Mouse (Mus musculus): Measurements from ENCODE around the gene Crlf1. TPM values are rescaled to one million over a fixed set of nuclear protein-coding genes. Genes with fewer than 3 reads are reported as not detected.
"Not testable (repeated sequence)": the region's sequence is repeated elsewhere in the genome, so short reads cannot be mapped to it uniquely, and the experiment has no call there.

Crlf1 gene
- total RNA-seq, 2 experiments from 2014 or later, result 0.20 to 0.62 TPM

DNA sequence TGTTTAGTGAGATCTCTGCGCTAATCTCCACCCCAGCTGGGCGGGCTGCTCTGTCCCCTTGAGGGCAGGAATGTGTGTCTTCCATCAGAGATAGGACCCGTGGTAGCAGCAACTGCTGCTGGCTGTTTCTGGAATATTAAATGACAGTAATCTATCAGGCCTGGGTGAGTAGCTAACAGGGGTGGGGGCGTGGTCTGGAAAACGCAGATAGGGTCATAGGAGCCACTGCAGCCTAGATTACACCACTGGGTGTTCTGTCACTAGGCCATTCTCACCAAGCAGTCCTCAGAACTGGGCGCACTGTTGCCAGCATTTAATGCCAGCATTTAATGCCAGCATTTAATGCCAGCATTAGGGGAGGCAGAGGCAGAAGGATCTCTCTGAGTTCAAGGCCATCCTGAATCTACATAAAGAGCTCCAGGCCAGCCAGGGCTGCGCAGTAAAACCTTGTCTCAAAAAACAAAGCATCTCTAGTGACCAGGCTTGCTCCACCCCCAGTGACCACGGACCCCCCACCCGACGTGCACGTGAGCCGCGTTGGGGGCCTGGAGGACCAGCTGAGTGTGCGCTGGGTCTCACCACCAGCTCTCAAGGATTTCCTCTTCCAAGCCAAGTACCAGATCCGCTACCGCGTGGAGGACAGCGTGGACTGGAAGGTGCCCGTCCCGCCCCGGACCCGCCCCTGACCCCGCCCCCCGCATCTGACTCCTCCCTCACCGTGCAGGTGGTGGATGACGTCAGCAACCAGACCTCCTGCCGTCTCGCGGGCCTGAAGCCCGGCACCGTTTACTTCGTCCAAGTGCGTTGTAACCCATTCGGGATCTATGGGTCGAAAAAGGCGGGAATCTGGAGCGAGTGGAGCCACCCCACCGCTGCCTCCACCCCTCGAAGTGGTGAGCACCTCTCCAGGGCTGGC lies 7.7 kb downstream of the Crlf1 start:
- DNase-seq, result no peak

DNA sequence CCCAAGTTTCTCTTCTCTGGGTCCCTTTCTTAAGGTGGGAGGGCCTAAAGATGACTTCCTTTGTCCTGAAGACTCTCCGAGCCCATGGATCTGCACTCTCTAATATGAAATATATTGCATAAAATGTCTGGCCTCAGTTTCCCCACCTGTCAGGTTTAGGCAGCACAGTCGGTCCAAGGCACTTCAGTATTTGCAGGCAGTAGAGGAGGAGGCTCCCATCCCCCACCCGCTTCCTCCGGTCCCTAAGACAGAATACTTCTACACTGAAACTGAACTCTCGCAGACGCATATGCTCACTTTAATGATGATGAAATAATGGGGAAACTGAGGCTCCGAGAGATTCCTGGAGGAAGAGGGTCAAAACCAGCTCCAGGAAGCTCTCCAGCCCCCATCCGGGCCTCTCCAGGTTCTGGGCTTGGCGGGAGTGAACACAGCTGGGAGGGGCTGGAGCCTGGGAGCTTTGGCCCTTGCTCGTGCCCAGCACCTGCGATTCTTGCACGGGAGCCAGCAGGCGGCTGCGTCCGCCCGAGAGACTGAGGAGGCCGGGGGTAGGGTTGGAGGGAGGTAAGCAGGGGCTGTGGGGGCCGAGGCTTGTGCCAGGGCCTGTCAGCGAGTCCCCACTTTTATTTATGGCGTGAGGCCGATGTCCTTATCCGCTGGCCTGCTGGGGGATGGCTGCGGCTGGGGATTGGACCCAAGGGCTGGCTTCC lies 9.0 kb downstream of the Crlf1 start:
- DNase-seq, result peak; percentile 69 to 73

- DNase-seq, result no peak
Observed at GRCm38 (mm10) chr8:70502540-70502939, 9.6 kb downstream of the Crlf1 start.

GRCm38 (mm10) chr8:70503062-70503750 lies 10.2 kb downstream of the Crlf1 start:
- peak; percentile 66 to 79 for DNase-seq

GRCm38 (mm10) chr8:70504291-70504716 lies 11.3 kb downstream of the Crlf1 start:
- DNase-seq, result peak; percentile 80 to 81

DNA sequence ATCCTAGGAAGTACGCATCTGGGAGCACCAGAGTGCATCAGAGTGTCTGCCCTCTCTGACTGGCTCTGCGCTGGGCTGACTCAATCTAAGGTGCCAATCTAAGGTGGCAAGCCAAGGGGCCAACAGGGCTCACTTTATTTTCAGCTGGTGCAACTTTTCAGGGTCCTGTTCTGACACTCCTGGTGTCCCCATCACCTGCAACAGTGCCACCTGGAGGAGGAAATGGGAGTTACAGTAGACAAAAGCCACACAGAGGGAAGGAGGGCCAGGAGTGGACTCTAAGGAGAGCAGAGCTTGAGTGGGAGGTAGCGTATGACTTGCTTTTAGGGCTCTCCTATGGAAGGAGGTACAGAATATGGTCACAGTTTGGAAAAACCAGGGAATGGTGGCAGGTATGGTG lies 11.9 kb downstream of the Crlf1 start:
- peak; percentile 74 to 93 for DNase-seq

DNA sequence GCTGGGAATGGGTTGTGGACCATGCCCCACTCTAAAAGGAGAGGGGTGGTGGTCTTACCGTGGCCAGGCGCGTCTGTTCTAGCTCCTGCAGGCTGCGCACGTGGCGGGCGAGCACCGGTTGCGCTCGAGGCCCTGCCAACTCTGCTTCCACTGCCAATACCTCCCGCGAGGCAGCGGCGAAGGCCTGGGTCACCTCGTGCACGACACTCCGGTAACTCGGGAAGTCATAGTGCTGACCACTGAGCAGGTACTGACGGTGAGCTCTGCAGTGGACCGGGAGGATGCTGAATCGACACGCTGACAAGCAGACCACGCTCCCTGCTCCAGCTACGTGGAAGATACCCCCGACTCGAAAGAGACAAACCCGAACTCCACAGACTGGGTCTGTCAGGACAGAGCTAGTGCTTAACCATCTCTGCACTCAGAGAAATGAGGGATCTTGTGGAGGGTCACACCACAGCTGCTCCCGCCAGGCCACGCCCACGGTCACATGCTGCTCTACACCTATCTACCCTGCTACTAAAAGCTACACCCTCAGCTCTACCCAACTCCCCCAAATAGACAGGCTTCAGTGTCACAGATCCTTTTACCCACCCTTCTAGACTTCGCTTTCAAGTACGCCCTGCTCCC lies 12.9 kb downstream of the Crlf1 start:
- no peak for DNase-seq

- peak; percentile 96 for DNase-seq
Observed at GRCm38 (mm10) chr8:70506328-70507026, 13.5 kb downstream of the Crlf1 start, which contains the start of gene Rex1bd. TSS of gene Rex1bd (minus strand) at chr8:70506752.

DNA sequence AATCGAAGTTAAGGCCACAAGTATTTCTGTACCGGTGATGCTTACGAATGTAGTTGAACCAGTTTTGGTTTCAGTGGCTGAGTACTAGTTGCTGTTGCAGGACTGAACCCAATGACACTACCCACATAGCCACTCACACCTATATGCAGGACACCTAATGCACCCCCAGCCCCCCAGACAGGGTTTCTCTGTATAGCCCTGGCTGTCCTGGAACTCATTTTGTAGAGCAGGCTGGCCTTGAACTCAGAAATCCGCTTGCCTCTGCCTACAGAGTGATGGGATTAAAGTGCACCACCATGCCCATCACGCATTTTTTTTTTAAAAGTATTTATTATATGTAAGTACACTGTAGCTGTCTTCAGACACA lies 14.1 kb downstream of the Crlf1 start:
- DNase-seq, result no peak

GRCm38 (mm10) chr8:70509281-70509952 lies 16.5 kb downstream of the Crlf1 start:
- DNase-seq, result no peak

DNA sequence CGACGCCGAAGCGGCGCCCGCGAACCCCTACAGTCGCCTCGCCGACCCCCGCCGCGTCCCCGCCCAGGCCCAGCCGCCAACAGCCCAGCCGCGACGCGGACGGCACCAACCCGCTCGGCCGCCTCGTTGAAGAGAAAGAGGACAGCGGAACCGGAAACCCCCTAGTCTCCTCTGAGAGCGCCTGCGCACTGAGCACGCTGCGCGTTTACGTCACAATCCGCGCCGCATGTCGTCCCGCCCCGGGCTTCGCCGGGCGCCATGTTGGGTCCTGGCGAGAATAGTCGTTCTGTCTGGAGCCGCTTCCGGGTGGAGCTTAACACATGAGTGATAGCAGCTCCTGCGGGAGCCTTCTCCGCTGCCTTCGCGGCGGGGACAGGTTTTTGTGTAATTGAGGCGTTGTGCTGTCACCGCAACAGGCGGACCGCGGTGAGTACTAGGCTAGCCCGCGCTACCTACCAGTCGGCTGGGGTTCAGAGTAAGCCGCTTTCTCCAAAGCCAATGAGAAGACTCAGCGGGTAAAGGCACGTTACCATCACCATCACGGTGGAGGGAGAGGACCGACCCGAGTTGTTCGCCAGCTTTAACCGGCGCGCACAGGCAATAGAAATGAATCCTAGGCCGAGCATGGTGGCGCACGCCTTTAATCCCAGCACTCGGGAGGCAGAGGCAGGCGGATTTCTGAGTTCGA lies 17.4 kb downstream of the Crlf1 start, which contains the start of gene Uba52:
Uba52 (minus strand) TSS at position 574 of the 688 bp plus-strand sequence.
- DNase-seq, result peak; percentile 97 to 98

GRCm38 (mm10) chr8:70511174-70511573 lies 18.2 kb downstream of the Crlf1 start:
- not testable (repeated sequence) for DNase-seq

DNA sequence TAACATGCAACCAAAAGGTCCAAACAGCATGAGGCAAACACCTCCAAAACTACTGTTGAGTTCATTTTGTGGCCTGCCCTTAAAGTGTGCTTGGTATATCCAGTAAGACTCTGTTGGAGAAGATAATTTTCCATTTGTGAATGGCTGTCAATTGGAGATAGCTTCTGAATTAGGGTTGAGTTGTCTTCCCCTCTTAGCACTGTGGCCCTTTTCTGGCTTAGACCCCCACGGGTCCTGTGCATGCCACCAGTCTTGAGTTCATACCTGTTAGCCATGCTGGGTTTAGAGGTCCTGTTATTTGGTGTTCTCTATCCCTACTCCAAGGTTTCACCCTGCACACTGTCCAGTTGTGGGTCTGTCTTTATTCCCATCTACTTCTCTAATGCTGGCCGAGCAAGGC lies 18.8 kb downstream of the Crlf1 start:
- DNase-seq, result no peak

DNA sequence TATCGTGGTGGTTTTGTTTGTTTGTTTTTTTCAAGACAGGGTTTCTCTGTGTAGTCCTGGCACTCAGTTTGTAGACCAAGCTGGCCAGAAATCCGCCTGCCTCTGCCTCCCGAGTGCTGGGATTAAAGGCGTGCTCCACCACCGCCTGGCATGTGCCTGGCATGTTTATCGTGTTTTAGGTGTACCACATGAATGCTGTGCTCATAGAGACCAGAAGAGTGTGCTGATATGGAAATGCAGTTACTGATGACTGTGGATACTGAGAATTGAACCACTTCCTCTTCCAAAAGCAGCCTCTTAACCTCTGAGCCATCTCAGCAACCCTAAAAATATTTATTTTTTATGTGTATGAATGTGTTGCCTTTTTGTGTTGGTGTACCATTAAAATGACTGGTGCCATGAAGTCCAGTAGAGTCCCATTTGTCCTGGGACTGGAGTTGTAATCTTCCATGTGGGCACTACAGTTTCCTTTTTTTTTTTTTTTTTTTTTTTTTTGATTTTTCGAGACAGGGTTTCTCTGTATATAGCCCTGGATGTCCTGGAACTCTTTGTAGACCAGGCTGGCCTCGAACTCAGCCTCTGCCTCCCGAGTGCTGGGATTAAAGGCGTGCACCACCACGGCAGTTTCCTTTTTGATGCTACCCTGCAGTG lies 19.4 kb downstream of the Crlf1 start:
- no peak for DNase-seq

DNA sequence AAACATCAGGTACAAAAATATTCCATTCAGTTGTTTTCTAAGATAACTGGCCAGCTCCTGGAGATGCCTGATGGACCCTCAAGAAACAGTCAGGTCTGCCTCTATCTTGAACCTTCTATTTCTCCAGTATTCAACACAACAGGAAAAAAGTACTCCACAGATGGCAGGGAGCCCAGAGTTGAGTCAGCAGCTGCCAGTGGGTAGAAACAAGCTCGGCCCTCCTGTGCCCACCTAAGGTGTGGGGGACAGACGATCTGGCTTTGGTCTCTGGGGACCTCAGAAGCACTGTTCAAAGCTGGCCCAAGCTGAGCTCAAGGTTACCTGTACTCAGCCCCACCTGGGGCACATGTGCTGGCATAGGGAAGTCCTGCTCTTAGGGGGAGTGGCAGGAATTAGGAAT lies 20.5 kb downstream of the Crlf1 start:
- DNase-seq, result no peak

DNA sequence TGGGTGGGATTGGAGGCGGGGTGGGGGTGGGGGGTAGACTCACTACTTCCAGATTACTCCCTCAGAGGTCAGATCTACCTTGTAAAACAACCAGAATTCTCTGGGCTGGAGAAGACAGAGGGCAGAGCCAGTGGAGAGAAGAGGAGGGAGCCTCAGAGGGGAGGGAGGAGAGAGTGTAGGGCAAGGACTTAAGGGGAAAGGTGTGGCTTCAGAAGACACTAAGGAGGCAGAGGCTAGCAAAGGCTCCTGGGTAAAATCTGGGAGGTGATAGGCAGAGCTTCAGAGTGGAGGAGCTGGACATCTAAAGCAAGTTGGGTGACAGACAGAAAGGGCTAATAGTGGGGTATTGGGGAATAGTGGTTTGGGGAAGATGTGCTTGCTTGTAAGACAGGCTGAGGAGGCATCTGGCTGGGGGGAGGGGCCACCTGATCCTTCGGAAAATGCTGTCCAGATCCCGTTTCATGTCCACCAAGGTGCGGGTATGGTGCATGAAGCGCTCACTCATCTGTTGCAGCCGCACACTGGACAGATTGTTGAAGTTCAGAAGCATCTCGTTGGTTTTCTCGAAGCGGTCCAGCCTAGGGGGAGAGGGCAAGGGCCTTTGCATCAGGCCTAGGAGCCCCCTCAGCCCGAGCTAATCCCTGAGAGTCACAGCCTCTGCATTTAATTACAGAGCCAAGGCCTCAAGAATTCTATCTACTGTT lies 25.1 kb downstream of the Crlf1 start:
- no peak for DNase-seq

GRCm38 (mm10) chr8:70519043-70519442 lies 26.1 kb downstream of the Crlf1 start:
- no peak for DNase-seq

DNA sequence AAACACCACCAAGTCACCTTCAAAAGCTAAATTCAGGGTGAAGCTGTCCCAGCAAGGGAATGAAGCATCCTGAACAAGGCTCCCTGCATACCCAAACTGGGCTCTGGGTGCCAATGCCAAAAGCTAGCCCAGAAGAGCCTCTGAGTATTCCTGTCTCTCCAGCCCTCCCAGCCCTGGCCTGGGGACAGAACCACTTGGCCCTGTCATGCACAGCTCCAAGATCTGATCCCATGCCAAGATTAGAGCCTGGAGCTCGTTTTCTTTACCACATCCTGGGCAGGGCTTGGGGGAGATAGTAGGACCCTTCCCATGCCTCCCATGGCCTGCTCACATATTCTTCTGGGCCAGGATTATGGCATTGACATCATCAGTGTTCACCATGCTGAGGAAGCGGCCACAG lies 26.6 kb downstream of the Crlf1 start:
- DNase-seq, result no peak
